Mouse (Mus musculus): ENCODE results near the gene C1s2.

- TF ChIP-seq CTCF (IDR thresholded peaks at IDR 0.05), result no peak
- TF ChIP-seq POLR2A (IDR thresholded peaks at IDR 0.05; ENCODE audit: insufficient read depth, low read depth, low read length), result no peak
Observed at GRCm38 (mm10) chr6:124670281-124670900, 34.5 kb upstream of the C1s2 start.

All from heart, adult 2 months (tissue).